Mouse (Mus musculus): ENCODE measurements around the gene Cpne5. TPM values are rescaled to one million over a fixed set of nuclear protein-coding genes. Genes with fewer than 3 reads are reported as not detected.
"Not testable (repeated sequence)": the region's sequence is repeated elsewhere in the genome, so short reads cannot be mapped to it uniquely, and the experiment has no call there.

Cpne5 gene
- polyA plus RNA-seq, 1 experiment from 2014 or later, result not detected

- H3K36me3 ChIP-seq (ENCODE audit: inconsistent target), result peaks cover 8% of the 10 kb centered on the region; the same call in 1 of the 2 replicates
- H3K79me2 ChIP-seq (ENCODE audit: inconsistent target), result peaks cover 47% of the 10 kb centered on the region
- 3% methylated on average over 14 of the region's 14 CpGs for WGBS (ENCODE audit: missing documents)
Observed at GRCm38 (mm10) chr17:29263417-29263816, 25.4 kb upstream of the Cpne5 start.

DNA sequence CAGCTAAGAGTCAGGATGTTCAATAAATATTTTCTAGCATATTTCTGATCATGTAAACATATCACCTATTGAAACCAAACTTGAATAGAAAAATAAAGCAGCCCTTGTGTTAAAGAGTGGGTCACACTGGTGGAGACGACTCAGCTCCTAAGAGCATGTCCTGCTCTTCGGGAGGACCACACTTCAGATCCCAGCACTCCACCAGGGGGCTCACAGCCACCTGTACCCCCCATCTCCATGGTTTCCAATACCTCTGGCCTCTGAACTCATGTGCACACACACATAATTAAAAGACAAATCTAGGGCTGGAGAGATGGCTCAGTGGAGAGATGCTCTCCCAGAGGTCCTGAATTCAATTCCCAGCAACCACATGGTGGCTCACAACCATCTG is 24.3 kb upstream of the Cpne5 start:
- Histone ChIP-seq H3K36me3 (ENCODE audit: inconsistent target) (peaks cover 20% of the 10 kb centered on the region; the same call in 1 of the 2 replicates), H3K27ac (no peak overlapping the region), H3K79me2 (ENCODE audit: inconsistent target) (peaks cover 59% of the 10 kb centered on the region), H3K4me3 (ENCODE audit: inconsistent target) (peak overlapping the region; percentile 74; the same call in 1 of the 2 replicates)
- 33% methylated on average over 2 of the region's 2 CpGs for WGBS (ENCODE audit: missing documents)

More at GRCm38 (mm10) chr17:29263417-29263816, 25.4 kb upstream of the Cpne5 start:
- H3K4me3 ChIP-seq (ENCODE audit: inconsistent target), result peak overlapping the region; percentile 74
- peak overlapping the region; percentile 94 for H3K27ac ChIP-seq

GRCm38 (mm10) chr17:29261603-29262258 is 23.8 kb upstream of the Cpne5 start:
- Histone ChIP-seq H3K79me2 (ENCODE audit: inconsistent target) (peaks cover 64% of the 10 kb centered on the region), H3K27ac (no peak overlapping the region), H3K4me3 (ENCODE audit: inconsistent target) (no peak overlapping the region), H3K36me3 (ENCODE audit: inconsistent target) (peaks cover 22% of the 10 kb centered on the region; the same call in 1 of the 2 replicates)
- WGBS (ENCODE audit: missing documents), result 84% methylated on average over 22 of the region's 22 CpGs

GRCm38 (mm10) chr17:29260501-29260900 is 22.5 kb upstream of the Cpne5 start:
- peaks cover 22% of the 10 kb centered on the region; the same call in 1 of the 2 replicates for H3K36me3 ChIP-seq (ENCODE audit: inconsistent target)
- peaks cover 75% of the 10 kb centered on the region for H3K79me2 ChIP-seq (ENCODE audit: inconsistent target)
- no peak overlapping the region for H3K4me3 ChIP-seq (ENCODE audit: inconsistent target)
- WGBS (ENCODE audit: missing documents), result 97% methylated on average over 11 of the region's 15 CpGs
- no peak overlapping the region for H3K27ac ChIP-seq

DNA sequence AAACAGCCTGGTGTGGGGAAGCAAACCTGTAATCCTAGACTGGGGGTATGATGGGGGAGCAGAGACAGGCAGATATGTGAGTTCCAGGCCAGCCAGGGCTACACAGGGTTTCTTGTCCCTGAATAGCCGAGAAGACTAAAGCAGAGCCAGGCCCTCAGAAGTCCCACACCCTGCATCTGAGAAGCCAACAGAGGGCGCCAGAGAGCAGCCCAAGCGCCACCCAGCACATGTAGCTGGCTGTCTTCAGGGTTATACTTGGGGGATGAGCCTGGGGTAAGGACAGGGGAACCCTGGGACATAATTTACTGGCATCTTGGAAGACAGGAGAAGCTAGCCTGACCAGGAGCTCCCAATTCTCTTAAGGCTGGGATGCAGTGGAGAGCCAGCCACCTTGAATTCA is 21.5 kb upstream of the Cpne5 start:
- no peak overlapping the region for H3K27ac ChIP-seq
- peaks cover 28% of the 10 kb centered on the region; the same call in 1 of the 2 replicates for H3K36me3 ChIP-seq (ENCODE audit: inconsistent target)
- WGBS (ENCODE audit: missing documents), result 7% methylated on average over 3 of the region's 3 CpGs
- peaks cover 79% of the 10 kb centered on the region for H3K79me2 ChIP-seq (ENCODE audit: inconsistent target)
- H3K4me3 ChIP-seq (ENCODE audit: inconsistent target), result no peak overlapping the region

GRCm38 (mm10) chr17:29258921-29259320 is 21.0 kb upstream of the Cpne5 start:
- WGBS (ENCODE audit: missing documents), result 93% methylated on average over 2 of the region's 2 CpGs
- peaks cover 83% of the 10 kb centered on the region for H3K79me2 ChIP-seq (ENCODE audit: inconsistent target)
- peaks cover 33% of the 10 kb centered on the region; the same call in 1 of the 2 replicates for H3K36me3 ChIP-seq (ENCODE audit: inconsistent target)

DNA sequence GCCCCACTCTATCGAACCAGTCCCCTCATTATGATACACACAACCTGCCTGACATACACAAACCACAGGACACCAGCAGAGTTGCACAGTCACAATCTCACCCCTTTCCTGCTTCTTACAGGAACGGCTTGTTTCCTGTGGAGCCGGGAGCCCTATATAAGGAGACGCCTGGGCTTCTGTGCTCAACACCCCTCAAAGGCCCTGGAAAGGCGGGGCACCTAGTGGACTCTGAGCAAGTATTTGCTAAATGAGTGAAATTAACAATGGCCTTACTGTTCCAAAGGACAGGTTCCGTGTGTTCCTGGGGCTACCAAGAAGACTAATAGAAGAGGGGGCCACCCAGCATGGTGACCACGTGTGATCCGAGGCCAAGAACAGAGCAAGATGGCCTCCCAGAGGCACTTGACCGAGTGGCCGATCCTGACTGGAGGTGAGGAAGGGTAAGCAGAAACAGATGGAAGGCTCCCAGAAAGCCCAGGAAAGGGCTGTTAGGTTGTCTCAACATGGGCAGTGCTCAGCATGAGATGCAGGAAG is 20.1 kb upstream of the Cpne5 start:
- no peak overlapping the region for H3K27ac ChIP-seq
- WGBS (ENCODE audit: missing documents), result 70% methylated on average over 10 of the region's 10 CpGs
- no peak overlapping the region for H3K4me3 ChIP-seq (ENCODE audit: inconsistent target)
- H3K36me3 ChIP-seq (ENCODE audit: inconsistent target), result peaks cover 35% of the 10 kb centered on the region; the same call in 1 of the 2 replicates
- peaks cover 78% of the 10 kb centered on the region for H3K79me2 ChIP-seq (ENCODE audit: inconsistent target)

More at GRCm38 (mm10) chr17:29258921-29259320, 21.0 kb upstream of the Cpne5 start:
- Histone ChIP-seq H3K4me3 (ENCODE audit: inconsistent target) (no peak overlapping the region), H3K27ac (no peak overlapping the region)

DNA sequence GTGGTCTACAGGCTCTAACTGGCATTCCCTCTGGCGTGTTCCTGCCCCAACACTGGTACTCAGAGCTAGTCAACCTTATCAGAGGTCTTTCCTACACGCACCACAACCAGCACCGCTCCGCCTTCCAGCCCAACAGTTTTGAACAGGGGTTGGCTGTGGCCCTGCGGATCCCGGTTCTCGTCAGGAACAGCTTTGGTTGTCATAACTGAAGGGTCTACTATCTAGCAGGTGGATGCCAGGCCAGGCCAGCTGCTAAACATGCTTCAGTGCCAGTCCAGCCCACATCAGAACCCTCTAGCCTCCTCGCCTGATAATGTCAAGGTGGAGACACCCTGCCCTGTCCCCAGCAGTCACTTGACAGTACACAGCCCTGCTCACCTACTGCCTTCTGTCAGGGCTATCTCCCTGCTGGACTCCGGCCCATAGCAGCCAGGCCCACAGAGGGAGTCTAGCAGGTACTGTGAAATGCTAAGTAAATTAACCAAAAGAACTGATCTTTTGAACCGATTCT is 19.1 kb upstream of the Cpne5 start:
- peaks cover 68% of the 10 kb centered on the region for H3K79me2 ChIP-seq (ENCODE audit: inconsistent target)
- H3K27ac ChIP-seq, result no peak overlapping the region
- WGBS (ENCODE audit: missing documents), result 96% methylated on average over 10 of the region's 10 CpGs
- peaks cover 35% of the 10 kb centered on the region; the same call in 1 of the 2 replicates for H3K36me3 ChIP-seq (ENCODE audit: inconsistent target)
- no peak overlapping the region for H3K4me3 ChIP-seq (ENCODE audit: inconsistent target)

DNA sequence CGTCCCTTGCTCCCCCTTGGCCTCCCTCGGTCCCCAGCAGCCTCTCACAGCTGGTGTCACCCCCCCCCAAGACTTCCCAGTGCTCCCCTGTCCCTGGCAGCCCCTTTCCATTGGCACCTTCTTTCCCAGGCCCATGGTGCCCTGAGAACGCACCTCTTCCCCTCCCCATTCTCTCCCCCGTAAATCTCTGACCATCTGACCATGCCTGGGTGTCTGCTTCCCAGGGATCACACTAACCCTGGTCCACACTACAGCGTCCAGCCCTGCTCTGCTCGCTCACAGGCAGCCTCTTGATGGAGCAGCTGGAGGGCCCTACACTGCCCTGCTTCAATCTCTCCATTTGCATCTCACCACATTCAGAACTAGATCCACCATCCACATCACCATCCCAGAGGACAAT is 18.5 kb upstream of the Cpne5 start:
- Histone ChIP-seq H3K4me3 (ENCODE audit: inconsistent target) (no peak overlapping the region), H3K79me2 (ENCODE audit: inconsistent target) (peaks cover 62% of the 10 kb centered on the region), H3K27ac (no peak overlapping the region), H3K36me3 (ENCODE audit: inconsistent target) (peaks cover 38% of the 10 kb centered on the region; the same call in 1 of the 2 replicates)
- WGBS (ENCODE audit: missing documents), result 91% methylated on average over 6 of the region's 6 CpGs

DNA sequence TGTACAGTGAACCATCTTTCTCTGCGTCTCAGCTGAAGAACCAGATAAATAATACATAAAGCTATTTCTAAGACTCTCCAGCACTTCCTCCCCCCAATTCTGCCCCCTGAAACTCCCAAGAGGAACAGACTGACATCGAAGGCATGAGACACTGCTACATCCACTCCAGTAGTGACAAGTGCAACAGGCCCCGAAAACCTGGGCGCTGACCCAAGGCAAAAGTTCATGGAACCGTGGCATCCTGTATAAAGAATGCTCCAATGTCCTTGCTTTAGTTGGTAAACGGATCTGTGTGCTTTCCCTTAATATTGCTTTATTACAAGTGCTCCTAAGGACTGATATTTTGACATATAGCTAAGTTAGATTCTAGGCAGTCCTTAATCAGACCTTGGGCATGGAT is 16.8 kb upstream of the Cpne5 start:
- H3K4me3 ChIP-seq (ENCODE audit: inconsistent target); H3K27ac ChIP-seq: not testable (repeated sequence)
- WGBS (ENCODE audit: missing documents), result 92% methylated on average over 6 of the region's 6 CpGs
- Histone ChIP-seq H3K79me2 (ENCODE audit: inconsistent target) (peaks cover 47% of the 10 kb centered on the region; the same call in 1 of the 2 replicates), H3K36me3 (ENCODE audit: inconsistent target) (peaks cover 38% of the 10 kb centered on the region; the same call in 1 of the 2 replicates)

DNA sequence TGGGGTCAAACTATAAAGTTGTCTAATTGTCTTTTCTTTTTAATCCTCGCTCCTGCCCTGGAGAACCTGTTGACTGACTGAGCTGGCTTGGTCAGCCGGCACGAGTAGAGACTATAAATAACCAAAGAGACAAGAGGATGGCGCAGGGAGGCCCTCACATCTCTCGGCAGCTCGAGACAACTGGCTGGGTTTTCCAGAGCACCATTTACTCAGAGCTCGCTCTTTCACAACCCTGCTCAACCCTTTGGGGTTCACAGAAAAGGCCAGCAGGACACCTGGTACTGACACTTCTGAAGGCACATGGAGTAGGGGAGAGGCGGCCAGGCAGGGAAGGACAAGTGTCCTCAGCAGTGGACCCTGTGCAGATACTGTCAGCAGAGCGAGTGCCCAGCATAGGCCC is 15.7 kb upstream of the Cpne5 start:
- WGBS (ENCODE audit: missing documents), result 94% methylated on average over 8 of the region's 9 CpGs
- peaks cover 39% of the 10 kb centered on the region; the same call in 1 of the 2 replicates for H3K79me2 ChIP-seq (ENCODE audit: inconsistent target)
- no peak overlapping the region for H3K27ac ChIP-seq
- H3K36me3 ChIP-seq (ENCODE audit: inconsistent target), result peaks cover 38% of the 10 kb centered on the region; the same call in 1 of the 2 replicates
- H3K4me3 ChIP-seq (ENCODE audit: inconsistent target), result no peak overlapping the region

DNA sequence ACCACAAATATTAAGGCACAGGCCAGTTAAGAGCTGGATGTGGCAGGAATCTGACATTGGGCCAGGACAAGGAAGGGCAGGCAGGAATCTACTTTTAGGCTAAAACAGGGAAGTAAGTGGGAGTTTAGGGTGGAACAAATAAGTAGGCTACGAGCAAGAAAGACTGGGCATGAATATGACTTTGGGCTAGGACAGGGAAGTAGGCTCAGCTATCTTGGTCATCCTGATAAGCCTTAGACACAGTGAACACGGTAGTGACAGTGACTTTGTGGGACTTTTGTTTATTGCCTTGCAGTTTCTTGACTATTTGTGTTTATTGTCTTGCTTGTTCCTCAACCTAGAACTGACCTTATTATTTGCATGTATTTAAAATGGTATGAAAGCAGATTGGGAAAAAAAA is 15.3 kb upstream of the Cpne5 start:
- Histone ChIP-seq H3K36me3 (ENCODE audit: inconsistent target) (peaks cover 34% of the 10 kb centered on the region; the same call in 1 of the 2 replicates), H3K4me3 (ENCODE audit: inconsistent target) (no peak overlapping the region), H3K79me2 (ENCODE audit: inconsistent target) (peaks cover 34% of the 10 kb centered on the region; the same call in 1 of the 2 replicates), H3K27ac (no peak overlapping the region)
- 86% methylated on average over 2 of the region's 2 CpGs for WGBS (ENCODE audit: missing documents)

DNA sequence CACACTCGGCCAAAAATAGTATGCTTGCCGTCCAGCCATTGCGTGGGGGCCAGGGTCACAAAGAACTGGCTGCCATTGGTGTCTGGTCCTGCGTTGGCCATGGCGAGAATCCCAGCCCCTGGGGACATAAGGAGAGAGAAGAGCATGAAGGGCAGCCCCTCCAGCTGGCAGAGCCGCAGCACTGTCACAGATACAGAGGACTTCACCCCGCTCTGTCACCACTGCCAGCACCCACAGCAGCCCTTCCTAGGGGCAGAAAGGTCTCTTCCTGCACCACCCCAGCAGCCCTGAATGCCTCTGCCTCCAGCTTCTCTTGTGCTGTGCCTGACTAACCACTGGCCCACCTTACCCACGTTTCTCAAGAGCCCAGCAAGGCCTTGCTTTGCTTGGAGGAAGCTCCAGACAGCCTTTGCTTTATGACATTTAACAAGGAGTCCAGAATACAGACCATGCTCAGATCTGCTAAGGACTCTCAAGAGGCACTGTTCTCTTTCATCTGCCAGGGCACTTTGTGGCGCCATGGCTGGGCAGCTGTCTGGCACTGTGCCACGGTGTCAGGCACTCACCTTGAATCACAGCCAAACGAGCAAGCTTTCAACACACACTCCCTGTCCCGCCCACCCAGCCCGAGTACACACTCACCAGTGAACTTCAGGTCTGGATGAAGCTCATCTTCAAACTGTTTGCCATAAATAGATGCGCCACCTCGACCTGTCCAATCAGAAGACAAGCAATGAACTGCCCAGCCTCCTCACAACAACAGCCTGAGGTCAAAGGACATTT is 13.8 kb upstream of the Cpne5 start:
- 85% methylated on average over 13 of the region's 15 CpGs for WGBS (ENCODE audit: missing documents)
- H3K27ac ChIP-seq, result no peak overlapping the region
- H3K36me3 ChIP-seq (ENCODE audit: inconsistent target), result peaks cover 21% of the 10 kb centered on the region; the same call in 1 of the 2 replicates

GRCm38 (mm10) chr17:29251006-29251405 is 13.0 kb upstream of the Cpne5 start:
- 79% methylated on average over 12 of the region's 14 CpGs for WGBS (ENCODE audit: missing documents)
- H3K27ac ChIP-seq; H3K4me3 ChIP-seq (ENCODE audit: inconsistent target): not testable (repeated sequence)
- H3K36me3 ChIP-seq (ENCODE audit: inconsistent target), result peaks cover 21% of the 10 kb centered on the region; the same call in 1 of the 2 replicates
- peaks cover 12% of the 10 kb centered on the region; the same call in 1 of the 2 replicates for H3K79me2 ChIP-seq (ENCODE audit: inconsistent target)

More for the DNA sequence above, 13.8 kb upstream of the Cpne5 start:
- peaks cover 20% of the 10 kb centered on the region; the same call in 1 of the 2 replicates for H3K79me2 ChIP-seq (ENCODE audit: inconsistent target)
- H3K4me3 ChIP-seq (ENCODE audit: inconsistent target), result no peak overlapping the region
